Mouse (Mus musculus): ENCODE measurements around the gene Nrarp. TPM values are rescaled to one million over a fixed set of nuclear protein-coding genes. Genes with fewer than 3 reads are reported as not detected.
A peak's percentile ranks its signal among the peaks of the same experiment; 100 is the strongest.

The Nrarp gene
- polyA plus RNA-seq, 1 experiment from 2014 or later = 11.0 TPM

DNA sequence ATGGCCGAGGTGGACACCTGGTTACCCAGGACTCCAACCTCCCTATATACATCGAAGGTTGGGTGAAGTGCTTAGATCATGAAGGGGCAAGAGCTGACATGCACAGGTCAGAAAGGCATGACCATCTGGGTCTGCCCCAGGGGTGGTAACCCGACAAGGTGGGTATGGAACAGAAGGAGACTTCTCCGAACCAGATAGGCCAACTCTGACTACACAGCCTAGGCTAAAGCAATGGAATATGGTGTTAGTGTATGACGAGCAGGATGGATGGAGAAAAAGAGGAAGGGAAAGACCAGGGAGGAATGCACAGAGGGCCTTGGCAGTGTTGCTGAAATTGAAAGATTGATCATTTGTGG, 6.0 kb downstream of the Nrarp start:
- H3K27ac ChIP-seq (ENCODE audit: low read length) = no peak overlapping the region
- H3K36me3 ChIP-seq (ENCODE audit: control insufficient read depth, insufficient read depth, low read length) = no peaks in the 10 kb centered on the region
- no peak overlapping the region; the same call in 1 of the 2 replicates for H3K9ac ChIP-seq (ENCODE audit: low read depth, low read length)
- H3K4me2 ChIP-seq (ENCODE audit: low read depth, low read length) = peak overlapping the region; percentile 94
- H3K9me3 ChIP-seq (ENCODE audit: control insufficient read depth, low read length) = no peaks in the 10 kb centered on the region
- WGBS = 40% methylated on average over 5 of the region's 5 CpGs
- peaks cover 4% of the 10 kb centered on the region; the same call in 1 of the 2 replicates for H3K4me1 ChIP-seq (ENCODE audit: control insufficient read depth, insufficient read depth, low read length)
- peaks cover 3% of the 10 kb centered on the region; the same call in 1 of the 2 replicates for H3K27me3 ChIP-seq (replicated peaks; ENCODE audit: control insufficient read depth, insufficient read depth, low read length)
- no peak for ATAC-seq
- peak overlapping the region; percentile 54 for H3K4me3 ChIP-seq (ENCODE audit: low read length)

DNA sequence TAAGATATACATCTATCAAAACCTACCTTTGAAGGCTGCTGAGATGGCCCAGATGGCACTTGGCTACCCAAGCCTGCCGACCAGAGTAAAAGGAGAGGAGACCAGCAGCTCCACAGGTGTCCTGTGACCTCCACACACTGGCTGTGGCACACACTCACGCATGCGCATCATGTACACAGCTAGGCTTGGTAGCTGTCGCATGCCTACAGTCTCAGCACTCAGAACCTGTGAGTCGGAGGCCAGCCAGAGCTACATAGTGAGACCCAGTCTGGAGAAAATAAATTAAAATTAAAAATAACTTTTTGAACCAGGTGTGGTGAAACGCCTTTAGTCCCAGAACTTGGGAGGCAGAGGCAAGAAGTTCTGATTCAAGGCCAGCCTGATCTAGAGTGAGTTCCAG, 7.3 kb downstream of the Nrarp start:
- ATAC-seq = no peak

DNA sequence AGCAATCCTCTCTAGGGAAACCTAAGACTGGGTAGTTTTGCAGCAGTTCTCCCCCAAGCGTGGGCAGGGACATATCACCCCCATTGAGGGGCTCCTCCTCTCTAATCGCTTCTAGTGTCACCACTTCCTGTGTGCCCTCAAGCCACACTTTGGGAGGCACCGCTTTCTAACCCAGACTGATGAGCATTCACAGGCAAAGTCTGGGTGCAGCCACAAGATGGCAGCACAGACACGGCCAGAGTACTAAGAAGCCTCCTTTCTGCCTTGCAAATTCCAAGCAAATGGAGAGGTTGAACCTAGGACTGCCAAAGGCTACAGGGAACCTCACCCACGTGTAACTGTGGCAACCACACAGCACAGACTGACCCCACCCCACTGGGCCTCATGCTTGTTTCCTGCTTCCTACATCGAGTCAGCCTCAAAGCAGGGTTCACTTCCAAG, 12.8 kb downstream of the Nrarp start:
- H3K9me3 ChIP-seq (ENCODE audit: control insufficient read depth, low read length) = no peaks in the 10 kb centered on the region
- ATAC-seq = peak; percentile 75
- 2% methylated on average over 6 of the region's 6 CpGs for WGBS
- H3K27me3 ChIP-seq (replicated peaks; ENCODE audit: control insufficient read depth, insufficient read depth, low read length) = no peaks in the 10 kb centered on the region
- peak overlapping the region; percentile 68; the same call in 1 of the 2 replicates for H3K9ac ChIP-seq (ENCODE audit: low read depth, low read length)
- H3K36me3 ChIP-seq (ENCODE audit: control insufficient read depth, insufficient read depth, low read length) = no peaks in the 10 kb centered on the region
- peak overlapping the region; percentile 76 for H3K4me2 ChIP-seq (ENCODE audit: low read depth, low read length)
- peak overlapping the region; percentile 29 for H3K4me3 ChIP-seq (ENCODE audit: low read length)
- peaks cover 28% of the 10 kb centered on the region for H3K4me1 ChIP-seq (ENCODE audit: control insufficient read depth, insufficient read depth, low read length)
- H3K27ac ChIP-seq (ENCODE audit: low read length) = peak overlapping the region; percentile 84

More for the DNA sequence above, 7.3 kb downstream of the Nrarp start:
- Histone ChIP-seq H3K9me3 (ENCODE audit: control insufficient read depth, low read length) (no peaks in the 10 kb centered on the region), H3K36me3 (ENCODE audit: control insufficient read depth, insufficient read depth, low read length) (no peaks in the 10 kb centered on the region), H3K27ac (ENCODE audit: low read length) (no peak overlapping the region), H3K9ac (ENCODE audit: low read depth, low read length) (no peak overlapping the region), H3K27me3 (replicated peaks; ENCODE audit: control insufficient read depth, insufficient read depth, low read length) (0 out of 2 replicates have a peak, but pooled peaks cover 3% of the 10 kb centered on the region), H3K4me1 (ENCODE audit: control insufficient read depth, insufficient read depth, low read length) (peaks cover 4% of the 10 kb centered on the region; the same call in 1 of the 2 replicates), H3K4me2 (ENCODE audit: low read depth, low read length) (no peak overlapping the region), H3K4me3 (ENCODE audit: low read length) (no peak overlapping the region)
- 80% methylated on average over 6 of the region's 6 CpGs for WGBS

DNA sequence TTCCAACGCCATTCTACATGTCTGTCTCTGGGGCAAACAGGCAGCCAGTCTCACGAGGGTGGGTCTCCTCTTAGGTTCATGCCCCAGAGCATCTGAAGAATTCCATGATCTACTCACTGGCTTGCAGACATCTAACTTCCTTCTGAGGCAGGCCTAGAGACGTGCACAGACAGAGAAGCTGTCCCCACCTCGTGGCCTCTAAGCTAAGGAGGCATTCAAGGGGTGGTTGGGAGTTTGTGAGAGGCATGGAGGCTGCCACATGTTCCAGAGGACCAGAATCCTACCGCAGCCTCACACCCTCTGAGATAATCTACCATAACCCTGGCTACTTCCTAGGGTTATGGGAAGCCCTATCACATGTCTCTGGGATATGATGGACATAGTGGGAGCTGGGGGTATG, 13.4 kb downstream of the Nrarp start:
- Histone ChIP-seq H3K4me3 (ENCODE audit: low read length) (peak overlapping the region; percentile 54), H3K27ac (ENCODE audit: low read length) (peak overlapping the region; percentile 84; the same call in 1 of the 2 replicates), H3K4me1 (ENCODE audit: control insufficient read depth, insufficient read depth, low read length) (peaks cover 31% of the 10 kb centered on the region), H3K27me3 (replicated peaks; ENCODE audit: control insufficient read depth, insufficient read depth, low read length) (no peaks in the 10 kb centered on the region), H3K4me2 (ENCODE audit: low read depth, low read length) (peak overlapping the region; percentile 76), H3K9me3 (ENCODE audit: control insufficient read depth, low read length) (no peaks in the 10 kb centered on the region), H3K9ac (ENCODE audit: low read depth, low read length) (peak overlapping the region; percentile 68), H3K36me3 (ENCODE audit: control insufficient read depth, insufficient read depth, low read length) (no peaks in the 10 kb centered on the region)
- ATAC-seq = no peak
- WGBS = 77% methylated on average over 5 of the region's 5 CpGs

DNA sequence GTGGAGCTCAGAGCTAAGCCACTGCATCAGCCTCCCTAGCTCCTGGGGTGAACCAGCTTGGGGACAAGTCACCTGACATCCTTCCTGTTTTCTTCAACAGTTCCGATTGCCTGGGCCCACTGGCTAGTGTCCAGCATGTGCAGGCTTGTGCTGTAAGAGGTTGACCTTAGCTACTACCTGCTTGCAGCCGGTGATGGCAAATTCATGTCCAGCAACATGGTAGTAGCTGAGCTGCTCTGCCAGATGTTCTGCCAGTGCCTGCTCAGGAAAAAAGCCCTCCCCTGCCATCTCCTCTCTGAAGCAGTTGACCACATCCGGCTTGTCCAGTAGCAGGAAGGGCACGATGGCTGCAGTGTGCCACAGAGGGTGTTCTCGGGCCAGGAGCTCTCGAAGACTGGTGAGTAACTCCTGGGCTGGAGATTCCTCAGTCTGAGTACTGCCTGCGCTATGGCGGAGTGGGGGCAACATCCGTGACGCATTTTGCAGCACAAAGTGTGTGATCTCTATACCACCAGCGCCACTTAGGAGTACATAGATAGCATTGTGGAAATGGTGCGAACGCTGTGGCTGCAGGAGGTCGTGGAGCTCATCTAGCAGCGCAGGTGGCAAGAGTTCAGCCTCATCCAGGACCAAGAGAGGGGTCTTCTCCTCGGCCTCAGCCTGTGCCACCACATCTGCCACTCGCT, 14.1 kb downstream of the Nrarp start:
- no peaks in the 10 kb centered on the region for H3K27me3 ChIP-seq (replicated peaks; ENCODE audit: control insufficient read depth, insufficient read depth, low read length)
- WGBS = 80% methylated on average over 17 of the region's 17 CpGs
- H3K9me3 ChIP-seq (ENCODE audit: control insufficient read depth, low read length) = no peaks in the 10 kb centered on the region
- peaks cover 32% of the 10 kb centered on the region for H3K4me1 ChIP-seq (ENCODE audit: control insufficient read depth, insufficient read depth, low read length)
- H3K4me2 ChIP-seq (ENCODE audit: low read depth, low read length) = peak overlapping the region; percentile 76
- H3K27ac ChIP-seq (ENCODE audit: low read length) = peak overlapping the region; percentile 86
- H3K9ac ChIP-seq (ENCODE audit: low read depth, low read length) = peak overlapping the region; percentile 68
- peak overlapping the region; percentile 54 for H3K4me3 ChIP-seq (ENCODE audit: low read length)
- no peak for ATAC-seq
- no peaks in the 10 kb centered on the region; the same call in 1 of the 2 replicates for H3K36me3 ChIP-seq (ENCODE audit: control insufficient read depth, insufficient read depth, low read length)

DNA sequence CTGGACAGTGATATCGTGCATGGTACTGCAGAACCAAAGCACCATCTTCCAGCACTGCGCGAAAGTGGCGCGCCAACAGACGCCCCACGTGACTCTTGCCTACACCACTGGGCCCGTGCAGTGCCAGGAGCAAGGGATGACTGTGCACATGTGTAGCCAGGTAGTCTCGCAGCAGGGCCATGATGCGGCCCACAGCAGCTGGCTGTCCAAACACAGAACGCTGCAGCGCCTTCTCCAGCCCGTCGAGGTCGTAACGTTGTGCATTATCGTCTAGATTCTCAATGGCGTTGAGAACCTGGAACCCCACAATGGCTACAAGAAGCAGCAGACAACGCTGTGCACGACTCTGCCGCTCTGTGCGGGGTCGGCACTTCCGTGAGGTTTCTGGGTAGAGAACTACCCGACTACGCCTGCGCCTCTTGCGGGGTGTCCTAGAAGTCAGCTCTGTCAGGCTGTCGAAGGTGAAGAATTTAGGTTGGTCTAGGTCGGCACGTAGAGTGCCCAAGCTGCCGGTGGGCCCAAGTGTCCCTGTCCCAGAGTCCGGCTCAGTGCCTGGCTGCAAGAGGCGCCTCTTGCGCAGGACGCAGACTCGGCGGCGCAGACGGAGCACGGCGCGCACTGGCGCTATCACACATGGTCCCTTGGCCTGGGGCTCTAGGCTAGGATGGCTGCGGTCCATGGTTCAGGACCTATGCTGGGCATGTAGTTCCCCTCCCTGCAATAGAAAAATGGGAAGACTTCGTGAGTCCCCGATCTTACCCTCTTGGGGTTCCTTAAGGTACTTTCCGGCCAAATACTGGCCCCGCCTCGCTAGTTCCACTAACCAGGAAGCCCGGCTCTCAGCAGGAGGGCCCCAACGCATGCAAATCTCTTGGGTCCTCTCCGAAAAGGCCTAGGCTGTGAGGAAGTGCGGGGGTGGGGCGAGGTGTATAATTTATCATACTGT, 14.9 kb downstream of the Nrarp start:
- peaks cover 32% of the 10 kb centered on the region for H3K4me1 ChIP-seq (ENCODE audit: control insufficient read depth, insufficient read depth, low read length)
- ATAC-seq = peak; percentile 64
- WGBS = 15% methylated on average over 55 of the region's 55 CpGs
- H3K9ac ChIP-seq (ENCODE audit: low read depth, low read length) = peak overlapping the region; percentile 68
- H3K27ac ChIP-seq (ENCODE audit: low read length) = peak overlapping the region; percentile 86
- no peaks in the 10 kb centered on the region; the same call in 1 of the 2 replicates for H3K36me3 ChIP-seq (ENCODE audit: control insufficient read depth, insufficient read depth, low read length)
- H3K9me3 ChIP-seq (ENCODE audit: control insufficient read depth, low read length) = no peaks in the 10 kb centered on the region
- H3K27me3 ChIP-seq (replicated peaks; ENCODE audit: control insufficient read depth, insufficient read depth, low read length) = no peaks in the 10 kb centered on the region
- peak overlapping the region; percentile 54 for H3K4me3 ChIP-seq (ENCODE audit: low read length)
- H3K4me2 ChIP-seq (ENCODE audit: low read depth, low read length) = peak overlapping the region; percentile 76

DNA sequence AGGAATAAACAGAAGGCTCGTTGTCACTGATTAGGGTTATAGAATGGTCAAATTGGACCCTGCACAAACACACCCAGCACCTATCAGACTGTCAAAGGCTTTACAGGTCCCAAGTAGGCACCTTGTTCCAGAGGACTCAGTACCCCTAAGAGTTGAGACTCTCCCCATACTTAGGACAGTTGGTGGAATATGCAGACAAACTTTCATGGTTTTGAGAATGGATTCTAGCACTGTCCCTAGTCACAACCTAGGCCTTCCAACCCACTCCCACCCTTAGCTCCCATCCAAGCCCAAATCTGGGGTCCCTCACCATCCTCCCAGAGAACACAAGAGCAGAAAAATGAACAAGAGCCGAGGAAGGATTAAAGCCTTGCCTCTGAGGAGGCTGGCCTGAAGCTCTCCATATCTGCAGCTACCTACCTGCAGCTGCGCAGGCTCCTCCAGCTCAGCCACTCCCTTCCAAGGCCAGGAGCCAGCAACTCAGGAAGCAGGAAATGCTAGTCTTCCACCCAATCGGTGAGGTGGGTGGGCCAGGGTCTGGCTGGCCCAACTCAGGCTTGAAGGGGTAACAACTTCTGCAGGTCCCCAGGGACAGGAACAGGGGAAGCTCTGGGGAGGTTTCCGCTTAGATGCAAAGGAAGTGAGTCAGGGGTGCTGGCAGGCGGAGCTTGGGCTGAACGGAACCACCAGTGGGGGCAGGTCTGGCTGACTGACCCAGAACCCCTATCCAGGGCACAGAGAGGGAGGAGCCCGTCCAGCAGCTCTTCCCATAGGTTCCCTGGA, 15.8 kb downstream of the Nrarp start, which contains the start of gene Tor4a:
Tor4a (minus strand) TSS at position 715 of the 783 bp plus-strand sequence.
- H3K4me2 ChIP-seq (ENCODE audit: low read depth, low read length) = peak within 1 kb of the TSS; percentile 76
- peak; percentile 82 for ATAC-seq
- H3K9me3 ChIP-seq (ENCODE audit: control insufficient read depth, low read length) = no peaks in the 10 kb centered on the region
- peak within 1 kb of the TSS; percentile 86 for H3K27ac ChIP-seq (ENCODE audit: low read length)
- H3K4me3 ChIP-seq (ENCODE audit: low read length) = peak within 1 kb of the TSS; percentile 54
- no peaks in the 10 kb centered on the region for H3K27me3 ChIP-seq (replicated peaks; ENCODE audit: control insufficient read depth, insufficient read depth, low read length)
- WGBS = 8% methylated on average over 8 of the region's 8 CpGs
- peaks cover 32% of the 10 kb centered on the region for H3K4me1 ChIP-seq (ENCODE audit: control insufficient read depth, insufficient read depth, low read length)
- no peaks in the 10 kb centered on the region; the same call in 1 of the 2 replicates for H3K36me3 ChIP-seq (ENCODE audit: control insufficient read depth, insufficient read depth, low read length)
- peak within 1 kb of the TSS; percentile 68 for H3K9ac ChIP-seq (ENCODE audit: low read depth, low read length)

DNA sequence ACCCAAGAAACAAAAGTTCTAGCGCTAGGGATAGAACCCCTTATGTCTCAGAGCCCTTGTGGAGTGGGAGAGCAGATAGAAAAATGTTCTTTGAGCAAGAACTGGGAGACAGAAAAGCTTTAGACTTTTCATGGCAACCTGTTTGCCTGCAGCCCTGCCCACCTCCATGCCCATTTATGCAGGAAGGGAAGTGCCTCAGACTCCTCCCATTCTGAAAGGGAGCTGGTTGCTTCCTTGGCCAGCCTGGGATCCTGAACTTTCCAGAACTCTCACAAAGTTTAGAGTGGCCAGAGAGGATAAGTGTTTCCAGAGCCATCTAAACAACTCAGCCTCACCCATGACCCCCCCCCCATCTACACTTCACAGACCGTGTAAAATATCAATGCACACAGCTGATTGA, 16.6 kb downstream of the Nrarp start:
- WGBS = 33% methylated on average over 2 of the region's 2 CpGs
- peak overlapping the region; percentile 86 for H3K27ac ChIP-seq (ENCODE audit: low read length)
- ATAC-seq = 0 out of 2 replicates have a peak, but pooled peaks have one; percentile 9
- H3K27me3 ChIP-seq (replicated peaks; ENCODE audit: control insufficient read depth, insufficient read depth, low read length) = no peaks in the 10 kb centered on the region
- peak overlapping the region; percentile 76 for H3K4me2 ChIP-seq (ENCODE audit: low read depth, low read length)
- H3K9me3 ChIP-seq (ENCODE audit: control insufficient read depth, low read length) = no peaks in the 10 kb centered on the region
- H3K9ac ChIP-seq (ENCODE audit: low read depth, low read length) = peak overlapping the region; percentile 68
- H3K4me3 ChIP-seq (ENCODE audit: low read length) = peak overlapping the region; percentile 54; the same call in 1 of the 2 replicates
- H3K36me3 ChIP-seq (ENCODE audit: control insufficient read depth, insufficient read depth, low read length) = no peaks in the 10 kb centered on the region; the same call in 1 of the 2 replicates
- H3K4me1 ChIP-seq (ENCODE audit: control insufficient read depth, insufficient read depth, low read length) = peaks cover 32% of the 10 kb centered on the region

Measured in intestine, embryonic 16.5 days (tissue).